Mouse (Mus musculus) hindbrain, embryonic 12.5 days (tissue): ENCODE data around the gene Atic. TPM values are rescaled to one million over a fixed set of nuclear protein-coding genes. Genes with fewer than 3 reads are reported as not detected.
A peak's percentile ranks its signal among the peaks of the same experiment; 100 is the strongest.

Experiments used
- ATAC-seq: fragments of 200-750 bp; cut with Nextera tagmentation; 2 replicates; pipeline ENCODE4 v1.8.0; 2017; ENCODE audit warnings: moderate TSS enrichment; ENCODE audit not compliant: low FRiP score
- H3K27ac ChIP-seq: fragments of 300-500 bp; sonication (generic); 2 replicates; pipeline ENCODE4 v1.5.1; 2016; ENCODE audit warnings: mild to moderate bottlenecking
- H3K27me3 ChIP-seq: fragments of 300-500 bp; sonication (generic); 2 replicates; pipeline ENCODE4 v1.6.1; 2016; ENCODE audit warnings: mild to moderate bottlenecking
- H3K36me3 ChIP-seq: fragments of 300-500 bp; sonication (generic); 2 replicates; pipeline ENCODE4 v1.6.1; 2016; ENCODE audit warnings: mild to moderate bottlenecking
- H3K4me1 ChIP-seq: fragments of 300-500 bp; sonication (generic); 2 replicates; pipeline ENCODE4 v1.6.1; 2016
- H3K4me2 ChIP-seq: fragments of 300-500 bp; sonication (generic); replicated peaks from 2 replicates; pipeline ENCODE4 v1.6.1; 2016; ENCODE audit warnings: mild to moderate bottlenecking
- H3K4me3 ChIP-seq: fragments of 300-500 bp; sonication (generic); 2 replicates; pipeline ENCODE4 v1.5.1; 2016; ENCODE audit warnings: mild to moderate bottlenecking
- H3K9ac ChIP-seq: fragments of 300-500 bp; sonication (generic); 2 replicates; pipeline ENCODE4 v1.6.1; 2016; ENCODE audit warnings: mild to moderate bottlenecking, moderate library complexity
- H3K9me3 ChIP-seq: fragments of 300-500 bp; sonication (generic); replicated peaks from 2 replicates; pipeline ENCODE4 v1.6.1; 2016; ENCODE audit warnings: mild to moderate bottlenecking
- WGBS: fragments of 180-500 bp; shearing (Covaris S2); methylation state at CpG from one replicate; pipeline ENCODE4 v1.1.7; 2016; 5-methylcytosine and 5-hydroxymethylcytosine counted together
- polyA plus RNA-seq: library from polyadenylated mRNA; unstranded; fragments of >200 nt; fragmentation: Nextera tagmentation; extraction: Ambion mirVana; gene quantifications from 2 replicates; pipeline ENCODE4 v1.2.1, GENCODE M21; 2016

The Atic gene
- polyA plus RNA-seq = 39.0 TPM in 2 replicates

DNA sequence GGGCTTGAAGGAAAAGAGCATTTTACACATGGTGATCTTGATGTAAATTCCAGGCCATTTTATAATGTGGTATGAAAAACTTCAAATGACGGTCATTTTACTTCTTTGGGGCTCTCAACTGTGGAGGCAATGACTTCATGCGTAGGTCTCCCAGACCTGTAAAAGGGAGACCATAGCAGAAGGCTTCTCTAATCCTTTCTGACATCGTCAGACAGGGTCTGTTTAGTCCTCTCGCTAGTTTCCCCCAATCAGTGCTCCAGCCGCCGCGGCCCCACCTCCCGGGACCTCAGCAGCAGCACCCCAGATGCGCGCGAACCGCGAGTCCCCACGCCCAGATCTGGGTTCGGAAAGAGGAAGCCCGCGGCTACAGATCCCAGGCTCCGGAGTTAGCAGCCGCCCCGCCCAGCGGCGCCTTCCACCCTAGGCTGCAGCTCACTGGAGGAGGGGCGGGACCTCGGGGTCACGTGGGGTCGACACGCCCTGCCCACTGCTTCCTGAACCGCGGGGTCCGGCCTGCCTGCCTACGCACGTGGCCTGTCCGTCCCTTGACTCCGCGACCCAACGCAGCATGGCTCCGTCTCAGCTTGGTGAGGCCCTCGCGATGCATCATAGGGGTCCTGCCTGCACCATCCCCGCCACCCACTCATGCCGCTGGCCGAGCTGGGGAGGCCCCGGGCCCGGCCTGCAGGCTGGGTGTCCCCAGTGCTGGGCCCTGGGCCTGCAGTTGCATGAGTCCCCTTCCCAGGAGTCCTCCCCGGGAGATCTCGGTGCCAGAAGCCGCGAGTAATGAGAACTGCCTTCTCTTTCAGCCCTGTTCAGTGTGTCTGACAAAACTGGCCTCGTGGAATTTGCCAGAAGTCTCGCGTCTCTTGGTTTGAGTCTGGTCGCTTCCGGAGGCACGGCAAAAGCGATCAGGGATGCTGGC lies at the start of gene Atic:
TSS of gene Atic (plus strand) at position 463 of the 925 bp plus-strand sequence.
- peak; percentile 99 for ATAC-seq
- Histone ChIP-seq H3K4me2 (peak within 1 kb of the TSS; percentile 87), H3K27me3 (no peaks in the 10 kb centered on the region), H3K4me3 (peak within 1 kb of the TSS; percentile 62), H3K27ac (peak within 1 kb of the TSS; percentile 58), H3K36me3 (peaks cover 24% of the 10 kb centered on the region), H3K9me3 (peaks cover 8% of the 10 kb centered on the region; the same call in 1 of the 2 replicates), H3K9ac (peak within 1 kb of the TSS; percentile 78), H3K4me1 (peaks cover 10% of the 10 kb centered on the region)
- WGBS = under 1% methylated on average over 55 of the region's 55 CpGs

- H3K4me1 ChIP-seq = peaks cover 3% of the 10 kb centered on the region; the same call in 1 of the 2 replicates
- no peak overlapping the region for H3K9ac ChIP-seq
- 6% methylated on average over 9 of the region's 9 CpGs for WGBS
Observed at GRCm38 (mm10) chr1:71507251-71507650, 49.7 kb upstream of the Atic start.

DNA sequence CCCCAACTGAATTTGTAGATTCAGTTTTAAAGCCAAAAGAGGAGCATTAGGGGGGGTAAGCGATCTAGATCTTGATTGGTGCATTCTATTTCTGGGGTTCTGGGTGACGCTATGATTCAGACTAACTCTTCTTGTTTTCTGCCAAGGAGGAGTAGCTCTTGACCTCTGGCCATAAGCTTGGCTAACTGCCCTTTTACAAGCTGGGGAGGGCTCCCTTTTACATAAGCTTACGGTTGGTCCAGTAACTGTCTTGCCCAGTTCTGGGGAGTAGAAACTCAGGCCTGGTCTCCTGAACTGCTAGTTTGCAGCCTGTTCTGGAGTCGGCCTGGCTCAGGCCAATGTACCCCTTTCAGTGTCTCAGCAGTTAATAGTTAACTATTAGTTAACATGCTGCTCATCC lies 41.9 kb upstream of the Atic start:
- WGBS = 85% methylated on average over 4 of the region's 4 CpGs
- Histone ChIP-seq H3K27me3 (no peaks in the 10 kb centered on the region), H3K9me3 (peaks cover 5% of the 10 kb centered on the region; the same call in 1 of the 2 replicates), H3K4me3 (no peak overlapping the region), H3K4me2 (no peak overlapping the region), H3K9ac (no peak overlapping the region), H3K4me1 (no peaks in the 10 kb centered on the region), H3K27ac (no peak overlapping the region), H3K36me3 (no peaks in the 10 kb centered on the region)
- no peak for ATAC-seq

More at GRCm38 (mm10) chr1:71507251-71507650, 49.7 kb upstream of the Atic start:
- Histone ChIP-seq H3K27ac (peak overlapping the region; percentile 68), H3K4me3 (no peak overlapping the region), H3K27me3 (no peaks in the 10 kb centered on the region), H3K9me3 (no peaks in the 10 kb centered on the region), H3K36me3 (no peaks in the 10 kb centered on the region), H3K4me2 (peak overlapping the region; percentile 17)
- peak; percentile 89 for ATAC-seq

GRCm38 (mm10) chr1:71528808-71529648 lies 27.9 kb upstream of the Atic start:
- H3K4me2 ChIP-seq = no peak overlapping the region
- H3K27ac ChIP-seq = no peak overlapping the region
- no peaks in the 10 kb centered on the region for H3K9me3 ChIP-seq
- WGBS = 90% methylated on average over 18 of the region's 18 CpGs
- H3K36me3 ChIP-seq = no peaks in the 10 kb centered on the region
- no peak overlapping the region for H3K4me3 ChIP-seq
- no peaks in the 10 kb centered on the region for H3K4me1 ChIP-seq
- H3K27me3 ChIP-seq = no peaks in the 10 kb centered on the region
- no peak for ATAC-seq
- H3K9ac ChIP-seq = no peak overlapping the region

- H3K9me3 ChIP-seq = no peaks in the 10 kb centered on the region
- H3K4me1 ChIP-seq = no peaks in the 10 kb centered on the region
- no peak overlapping the region for H3K9ac ChIP-seq
- H3K36me3 ChIP-seq = no peaks in the 10 kb centered on the region
- no peak for ATAC-seq
- 73% methylated on average over 2 of the region's 2 CpGs for WGBS
- no peak overlapping the region for H3K4me3 ChIP-seq
- H3K27me3 ChIP-seq = no peaks in the 10 kb centered on the region
- H3K27ac ChIP-seq = no peak overlapping the region
- no peak overlapping the region for H3K4me2 ChIP-seq
Observed at GRCm38 (mm10) chr1:71530779-71531178, 26.2 kb upstream of the Atic start.

GRCm38 (mm10) chr1:71531653-71532052 lies 25.3 kb upstream of the Atic start:
- WGBS = 23% methylated on average over 7 of the region's 7 CpGs
- H3K4me2 ChIP-seq = no peak overlapping the region

DNA sequence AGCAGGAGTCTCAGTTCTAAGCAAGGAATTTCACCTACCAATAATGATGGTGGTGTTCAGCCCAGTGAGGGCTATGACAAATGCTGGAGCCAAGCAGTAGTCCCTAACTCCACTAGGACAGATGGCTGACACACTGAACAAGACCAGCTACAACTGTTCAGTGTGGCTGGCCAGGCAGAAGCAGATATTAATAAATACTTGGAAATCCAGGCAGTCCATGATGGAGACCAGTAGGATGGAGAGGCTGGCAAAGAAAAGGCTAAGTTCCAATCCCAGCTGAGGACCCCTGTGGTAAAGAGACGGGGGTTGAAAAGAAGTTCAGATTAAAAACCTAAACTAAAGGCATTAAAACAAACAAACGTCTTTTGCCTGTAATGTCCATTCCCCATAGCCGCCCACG lies 17.3 kb upstream of the Atic start:
- Histone ChIP-seq H3K4me1 (no peaks in the 10 kb centered on the region), H3K9me3 (no peaks in the 10 kb centered on the region), H3K4me3 (no peak overlapping the region), H3K27ac (no peak overlapping the region), H3K9ac (no peak overlapping the region), H3K27me3 (no peaks in the 10 kb centered on the region), H3K4me2 (no peak overlapping the region), H3K36me3 (no peaks in the 10 kb centered on the region)
- 84% methylated on average over 4 of the region's 4 CpGs for WGBS
- ATAC-seq = no peak

More at GRCm38 (mm10) chr1:71531653-71532052, 25.3 kb upstream of the Atic start:
- no peak overlapping the region for H3K9ac ChIP-seq
- H3K27ac ChIP-seq = no peak overlapping the region
- H3K36me3 ChIP-seq = no peaks in the 10 kb centered on the region
- no peak for ATAC-seq
- no peaks in the 10 kb centered on the region for H3K27me3 ChIP-seq
- no peak overlapping the region for H3K4me3 ChIP-seq
- no peaks in the 10 kb centered on the region for H3K9me3 ChIP-seq
- H3K4me1 ChIP-seq = no peaks in the 10 kb centered on the region

GRCm38 (mm10) chr1:71540437-71540836 lies 16.5 kb upstream of the Atic start:
- no peaks in the 10 kb centered on the region for H3K36me3 ChIP-seq
- no peaks in the 10 kb centered on the region for H3K4me1 ChIP-seq
- no peaks in the 10 kb centered on the region for H3K27me3 ChIP-seq
- H3K9me3 ChIP-seq = no peaks in the 10 kb centered on the region
- no peak overlapping the region for H3K27ac ChIP-seq
- no peak overlapping the region for H3K9ac ChIP-seq
- no peak overlapping the region for H3K4me3 ChIP-seq
- ATAC-seq = no peak
- 80% methylated on average over 3 of the region's 3 CpGs for WGBS
- H3K4me2 ChIP-seq = no peak overlapping the region

DNA sequence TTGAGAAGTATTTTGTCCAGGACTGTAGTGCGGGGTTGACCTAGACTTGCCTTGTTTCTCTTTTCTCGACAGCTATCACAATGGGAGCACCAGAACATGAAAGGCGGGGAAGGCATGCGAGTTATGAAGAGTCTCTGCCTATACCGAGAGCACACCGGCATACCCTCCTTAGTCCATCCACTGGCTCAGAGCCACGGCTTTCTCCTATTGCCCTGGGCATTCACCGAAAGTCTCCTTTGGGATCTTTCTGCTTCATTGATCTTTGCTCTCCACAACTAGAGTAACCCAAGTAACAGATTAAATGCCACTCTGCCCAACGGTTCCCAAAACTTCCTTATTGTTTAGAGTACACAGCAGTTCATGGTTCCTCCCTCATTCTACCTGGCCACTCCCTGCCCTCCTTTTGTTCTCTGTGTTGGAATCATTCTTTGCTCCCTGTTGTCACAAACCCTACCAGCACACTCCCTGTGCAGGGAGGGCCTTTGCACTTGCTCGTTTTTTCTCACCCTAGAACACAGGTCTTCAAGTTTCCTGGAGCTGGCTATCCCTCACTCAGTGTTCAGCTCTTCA lies 6.2 kb upstream of the Atic start:
- Histone ChIP-seq H3K4me1 (no peaks in the 10 kb centered on the region), H3K4me3 (no peak overlapping the region), H3K9ac (no peak overlapping the region), H3K4me2 (no peak overlapping the region), H3K36me3 (no peaks in the 10 kb centered on the region), H3K27me3 (no peaks in the 10 kb centered on the region), H3K9me3 (no peaks in the 10 kb centered on the region), H3K27ac (no peak overlapping the region)
- no peak for ATAC-seq
- WGBS = 78% methylated on average over 10 of the region's 10 CpGs

- Histone ChIP-seq H3K4me1 (peaks cover 10% of the 10 kb centered on the region), H3K27me3 (no peaks in the 10 kb centered on the region), H3K4me3 (no peak overlapping the region), H3K27ac (no peak overlapping the region), H3K9me3 (peaks cover 8% of the 10 kb centered on the region; the same call in 1 of the 2 replicates), H3K36me3 (peaks cover 47% of the 10 kb centered on the region), H3K9ac (no peak overlapping the region), H3K4me2 (no peak overlapping the region)
- 94% methylated on average over 4 of the region's 4 CpGs for WGBS
- no peak for ATAC-seq
Observed at GRCm38 (mm10) chr1:71560626-71561025, 3.7 kb downstream of the Atic start.

DNA sequence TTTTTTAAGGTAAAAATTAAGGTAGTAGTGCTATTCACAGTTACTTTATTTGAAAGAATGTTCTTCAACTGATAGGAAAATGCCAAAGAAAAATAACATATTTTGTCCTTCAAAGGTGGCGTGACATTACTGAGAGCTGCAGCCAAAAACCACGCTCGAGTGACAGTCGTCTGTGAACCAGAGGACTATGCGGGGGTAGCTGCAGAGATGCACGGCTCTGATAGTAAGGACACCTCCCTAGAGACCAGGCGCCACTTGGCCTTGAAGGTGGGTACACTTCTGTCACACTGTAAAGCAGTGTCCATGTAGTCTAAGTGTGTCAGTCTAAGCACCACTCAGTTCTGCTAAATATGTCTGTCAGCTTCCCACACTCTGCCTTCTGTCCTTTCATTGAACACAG lies 7.3 kb downstream of the Atic start:
- Histone ChIP-seq H3K4me1 (no peaks in the 10 kb centered on the region), H3K9ac (no peak overlapping the region), H3K36me3 (peaks cover 72% of the 10 kb centered on the region), H3K9me3 (peaks cover 8% of the 10 kb centered on the region; the same call in 1 of the 2 replicates), H3K4me3 (no peak overlapping the region), H3K27ac (no peak overlapping the region), H3K27me3 (no peaks in the 10 kb centered on the region), H3K4me2 (no peak overlapping the region)
- no peak for ATAC-seq
- 91% methylated on average over 7 of the region's 7 CpGs for WGBS
